Mouse (Mus musculus): ENCODE results near the gene Zmynd8. TPM values are rescaled to one million over a fixed set of nuclear protein-coding genes. Genes with fewer than 3 reads are reported as not detected.
A peak's percentile ranks its signal among the peaks of the same experiment; 100 is the strongest.

Gene Zmynd8
- total RNA-seq, 2 experiments from 2014 or later, result 182 to 188 TPM

DNA sequence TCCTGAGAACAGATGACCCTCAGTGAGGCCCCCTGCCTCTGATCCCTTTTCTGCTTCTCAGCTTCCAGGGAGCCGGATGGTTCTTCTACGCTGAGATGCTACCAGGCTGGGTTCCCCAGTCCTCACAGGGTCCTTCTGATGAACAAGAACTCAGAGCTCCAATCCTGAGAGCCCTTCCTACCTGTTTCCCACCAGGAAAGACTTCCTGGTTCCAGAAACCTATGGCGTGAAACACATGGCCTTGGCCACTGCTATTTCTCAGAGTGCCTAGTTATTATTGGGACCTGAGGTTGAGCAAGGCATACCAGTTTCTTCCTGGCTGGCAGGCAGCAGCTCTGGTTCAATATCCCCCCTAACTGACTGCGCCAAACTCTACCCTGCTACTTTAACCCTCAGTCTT, 3.1 kb downstream of the Zmynd8 start:
- intact Hi-C loops (cut with DNase I), result no loop called here
- Histone ChIP-seq H3K4me3 (no peak overlapping the region), H3K27ac (no peak overlapping the region)
- no peak for TF ChIP-seq CTCF (IDR thresholded peaks at IDR 0.05)
- no peak for DNase-seq (ENCODE audit: extremely low spot score in 1 of 2, low spot score in 2 of 2)

DNA sequence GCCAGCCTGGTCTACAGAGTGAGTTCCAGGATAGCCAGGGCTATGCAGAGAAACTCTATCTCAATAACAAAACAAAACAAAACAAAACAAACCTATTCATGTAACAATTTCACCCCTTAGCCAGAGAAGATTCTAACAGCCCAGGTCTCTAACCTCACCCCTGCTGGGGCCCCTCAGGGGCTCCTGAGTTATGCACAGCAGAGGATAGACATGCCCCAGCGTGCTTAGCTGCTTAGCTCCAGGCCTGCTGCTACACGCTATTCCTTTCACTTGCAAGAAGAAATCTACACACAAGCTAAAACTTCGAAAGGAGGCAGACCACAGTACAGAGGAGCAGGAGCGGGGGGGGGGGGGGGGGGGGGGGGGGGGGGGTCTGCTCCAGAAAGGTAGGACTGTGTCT, 4.3 kb downstream of the Zmynd8 start:
- no peak for DNase-seq (ENCODE audit: extremely low spot score in 1 of 2, low spot score in 2 of 2)
- intact Hi-C loops (cut with DNase I), result no loop called here
- no peak overlapping the region for H3K4me3 ChIP-seq
- no peak for TF ChIP-seq CTCF (IDR thresholded peaks at IDR 0.05)
- H3K27ac ChIP-seq, result no peak overlapping the region

DNA sequence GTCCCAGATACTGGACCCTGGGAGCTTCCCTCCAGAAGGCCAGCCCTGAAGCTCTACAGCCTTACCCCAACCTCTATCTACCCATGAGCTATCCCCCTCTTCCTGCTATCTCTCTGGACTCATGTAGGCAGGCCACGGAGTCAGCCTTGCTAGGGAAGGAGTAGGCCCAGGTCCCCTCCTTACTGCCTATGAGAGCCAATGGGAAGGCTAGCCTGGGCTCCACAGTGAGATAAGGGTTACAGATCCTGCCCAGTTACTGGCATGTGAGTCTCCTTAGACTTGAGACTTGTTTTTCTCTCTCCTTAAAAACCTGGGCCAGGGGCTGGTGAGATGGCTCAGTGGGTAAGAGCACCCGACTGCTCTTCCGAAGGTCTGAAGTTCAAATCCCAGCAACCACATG, 5.6 kb downstream of the Zmynd8 start:
- intact Hi-C loops (cut with DNase I), result no loop called here
- H3K4me3 ChIP-seq, result no peak overlapping the region
- no peak for DNase-seq (ENCODE audit: extremely low spot score in 1 of 2, low spot score in 2 of 2)

DNA sequence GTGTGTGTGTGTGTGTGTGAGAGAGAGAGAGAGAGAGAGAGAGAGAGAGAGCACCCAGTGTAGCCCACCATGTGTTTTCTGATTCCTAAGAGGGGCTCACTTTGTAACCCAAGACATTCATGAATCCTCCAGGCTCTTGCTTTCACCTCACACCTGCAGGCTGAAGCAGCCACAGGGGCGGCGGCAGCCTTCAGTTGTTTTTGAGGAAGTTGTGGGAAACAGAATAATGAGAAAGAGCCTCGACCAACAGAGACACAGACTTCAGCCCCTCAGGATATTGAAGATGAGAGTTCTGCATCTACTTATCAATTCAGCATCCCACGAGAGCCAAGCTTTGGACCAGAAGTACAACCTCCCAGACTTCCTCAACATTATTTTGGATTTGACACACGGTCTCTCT, 6.2 kb downstream of the Zmynd8 start:
- intact Hi-C loops (cut with DNase I), result no loop called here
- Histone ChIP-seq H3K4me3 (no peak overlapping the region), H3K27ac (no peak overlapping the region)
- no peak for TF ChIP-seq CTCF (IDR thresholded peaks at IDR 0.05)
- DNase-seq (ENCODE audit: extremely low spot score in 1 of 2, low spot score in 2 of 2), result no peak

More for the DNA sequence above, 5.6 kb downstream of the Zmynd8 start:
- no peak for TF ChIP-seq CTCF (IDR thresholded peaks at IDR 0.05)
- H3K27ac ChIP-seq, result no peak overlapping the region

DNA sequence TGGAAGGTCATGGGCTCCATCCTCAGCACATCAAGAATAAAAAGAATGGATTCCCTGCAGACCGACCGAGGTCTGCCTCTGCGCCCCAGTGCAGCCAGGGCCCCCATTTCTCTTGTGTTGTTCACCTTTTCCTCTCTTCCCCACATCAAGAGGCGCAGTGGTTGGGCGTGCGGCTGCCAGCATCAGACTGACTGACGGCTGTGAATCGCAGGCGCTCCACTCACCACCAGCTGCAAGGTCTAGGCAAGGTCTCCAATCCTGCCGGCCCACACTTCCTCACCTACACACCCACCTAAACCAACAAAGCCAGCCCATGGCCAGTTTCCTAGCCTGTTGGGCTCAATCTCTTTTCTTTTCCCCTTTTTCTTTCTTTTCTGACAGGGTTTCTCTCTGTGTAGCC, 8.4 kb downstream of the Zmynd8 start:
- no peak overlapping the region for H3K4me3 ChIP-seq
- no peak for DNase-seq (ENCODE audit: extremely low spot score in 1 of 2, low spot score in 2 of 2)
- TF ChIP-seq CTCF (IDR thresholded peaks at IDR 0.05), result no peak
- H3K27ac ChIP-seq, result no peak overlapping the region
- intact Hi-C loops (cut with DNase I), result no loop called here

DNA sequence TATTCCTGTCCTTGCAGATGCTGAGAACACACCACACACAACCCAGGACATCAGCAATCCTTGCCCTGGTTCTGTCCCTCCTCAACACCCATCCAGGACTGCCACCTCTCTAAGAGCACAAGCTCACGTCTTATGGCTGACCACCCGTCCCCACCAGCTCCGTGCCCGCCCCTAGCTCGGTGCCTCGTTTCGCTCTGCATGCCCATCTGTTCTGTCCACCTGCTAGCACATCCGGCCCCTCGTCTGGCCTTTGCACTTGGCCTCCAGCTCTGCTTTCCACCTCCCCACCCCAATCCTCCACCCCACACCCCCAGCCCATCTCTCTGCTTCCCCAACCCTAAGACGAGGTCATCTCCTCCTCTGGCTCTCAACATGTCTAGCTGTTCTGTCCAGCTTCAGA, 8.9 kb downstream of the Zmynd8 start:
- Histone ChIP-seq H3K4me3 (no peak overlapping the region), H3K27ac (no peak overlapping the region)
- TF ChIP-seq CTCF (IDR thresholded peaks at IDR 0.05), result no peak
- intact Hi-C loops (cut with DNase I), result no loop called here
- DNase-seq (ENCODE audit: extremely low spot score in 1 of 2, low spot score in 2 of 2), result no peak

DNA sequence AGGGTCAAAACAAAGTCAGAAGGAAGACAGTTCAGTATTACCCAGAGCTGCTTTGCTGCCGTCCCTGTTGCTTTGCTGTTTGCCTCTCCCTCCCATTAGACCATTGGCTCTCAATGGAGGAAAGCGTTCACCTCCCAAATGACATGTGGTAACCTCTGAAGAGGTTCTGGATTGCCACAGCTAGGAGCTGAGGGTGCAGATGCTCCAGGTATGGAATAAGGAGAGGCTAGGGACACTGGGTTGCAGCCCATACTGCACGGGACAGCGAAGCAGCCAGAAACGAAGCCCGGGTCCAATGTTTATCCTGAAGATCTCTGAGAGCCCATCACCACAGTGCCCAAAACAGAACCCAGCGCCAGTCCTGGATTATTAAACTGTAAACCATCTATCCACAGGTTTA, 9.6 kb downstream of the Zmynd8 start:
- no peak for DNase-seq (ENCODE audit: extremely low spot score in 1 of 2, low spot score in 2 of 2)
- intact Hi-C loops (cut with DNase I), result no loop called here
- no peak for TF ChIP-seq CTCF (IDR thresholded peaks at IDR 0.05)
- no peak overlapping the region for H3K4me3 ChIP-seq
- H3K27ac ChIP-seq, result 0 out of 2 replicates have a peak overlapping the region, but pooled peaks have one; percentile 50

DNA sequence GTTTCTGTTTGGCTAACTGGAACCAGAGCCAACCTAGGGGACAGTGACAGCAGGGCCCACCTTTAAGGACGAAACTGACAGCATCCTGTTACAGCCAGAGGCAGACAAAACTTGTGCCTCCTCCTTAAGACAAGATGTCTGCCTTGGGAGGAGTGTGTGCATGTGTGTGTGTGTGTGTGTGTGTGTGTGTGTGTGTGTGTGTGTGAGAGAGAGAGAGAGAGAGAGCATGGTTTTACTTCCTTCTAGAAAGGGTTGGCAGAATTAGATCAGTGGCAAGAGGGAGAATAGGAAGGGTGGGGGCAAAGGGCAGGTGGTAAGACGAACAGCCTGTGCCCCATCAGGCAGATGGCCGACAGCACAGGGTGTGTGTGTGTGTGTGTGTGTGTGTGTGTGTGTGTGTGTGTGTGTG, 10.0 kb downstream of the Zmynd8 start:
- DNase-seq (ENCODE audit: extremely low spot score in 1 of 2, low spot score in 2 of 2), result no peak
- Histone ChIP-seq H3K27ac (peak overlapping the region; percentile 100), H3K4me3 (no peak overlapping the region)
- no peak for TF ChIP-seq CTCF (IDR thresholded peaks at IDR 0.05)
- intact Hi-C loops (cut with DNase I), result no loop called here

DNA sequence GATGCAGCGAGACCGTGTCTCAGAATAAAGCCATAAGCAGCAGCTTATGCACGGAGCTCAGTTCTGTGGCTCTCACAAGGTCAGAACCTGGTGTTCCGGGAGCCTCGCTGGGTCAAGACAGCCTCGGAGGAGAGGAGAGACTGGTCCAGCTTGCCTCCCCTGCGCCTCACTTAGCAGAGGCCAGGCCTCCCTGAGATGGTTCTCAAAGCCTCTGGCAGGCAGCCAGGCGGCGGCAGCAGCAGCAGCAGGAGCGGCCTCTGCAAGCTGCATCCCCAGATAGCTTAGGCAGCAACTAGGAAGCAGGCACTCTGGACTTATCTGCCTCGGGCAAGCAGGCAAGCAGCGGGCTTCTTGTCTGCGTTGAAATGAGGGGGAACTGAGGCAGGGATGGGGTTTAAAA, 10.4 kb downstream of the Zmynd8 start:
- H3K4me3 ChIP-seq, result no peak overlapping the region
- TF ChIP-seq CTCF (IDR thresholded peaks at IDR 0.05), result no peak
- peak overlapping the region; percentile 100 for H3K27ac ChIP-seq
- DNase-seq (ENCODE audit: extremely low spot score in 1 of 2, low spot score in 2 of 2), result peak; percentile 72 to 77
- intact Hi-C loops (cut with DNase I), result no loop called here

DNA sequence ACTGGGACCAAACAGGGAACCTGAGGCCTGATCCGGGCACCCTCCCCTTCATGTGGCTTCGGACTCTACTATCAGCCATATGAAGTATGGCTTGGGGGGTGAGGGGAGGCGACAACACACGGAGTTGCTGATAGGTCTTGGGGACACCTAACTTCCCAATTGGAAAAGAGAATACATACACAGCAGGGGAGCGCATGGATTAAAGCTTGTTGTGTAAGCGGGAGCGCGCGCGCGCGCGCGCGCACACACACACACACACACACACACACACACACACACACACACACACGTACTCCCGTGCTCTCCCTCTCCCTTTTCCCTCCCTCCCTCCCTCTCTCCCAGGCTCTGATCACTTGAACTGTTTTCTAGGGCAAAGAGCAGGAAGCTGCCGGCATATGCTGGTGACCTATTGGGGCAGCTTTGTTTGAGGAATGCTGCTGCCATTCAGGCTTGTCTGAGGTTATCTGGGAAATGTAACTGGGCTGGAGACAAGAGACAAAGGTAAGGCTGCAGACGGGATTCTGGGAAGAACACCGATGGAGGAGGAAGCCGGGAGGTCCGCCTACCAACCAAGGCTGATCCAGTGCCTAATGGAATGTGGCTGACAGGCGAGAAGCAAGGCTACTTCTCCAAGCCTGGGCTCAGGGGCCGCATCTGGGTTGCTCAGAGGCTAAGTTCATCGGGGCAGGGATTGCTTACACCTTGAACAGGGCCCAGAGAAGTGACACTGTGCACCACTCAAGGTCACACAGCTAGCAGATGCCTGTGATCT, 11.8 kb downstream of the Zmynd8 start:
- no peak for DNase-seq (ENCODE audit: extremely low spot score in 1 of 2, low spot score in 2 of 2)
- intact Hi-C loops (cut with DNase I), result no loop called here
- peak overlapping the region; percentile 100 for H3K27ac ChIP-seq
- no peak overlapping the region for H3K4me3 ChIP-seq
- no peak for TF ChIP-seq CTCF (IDR thresholded peaks at IDR 0.05)

DNA sequence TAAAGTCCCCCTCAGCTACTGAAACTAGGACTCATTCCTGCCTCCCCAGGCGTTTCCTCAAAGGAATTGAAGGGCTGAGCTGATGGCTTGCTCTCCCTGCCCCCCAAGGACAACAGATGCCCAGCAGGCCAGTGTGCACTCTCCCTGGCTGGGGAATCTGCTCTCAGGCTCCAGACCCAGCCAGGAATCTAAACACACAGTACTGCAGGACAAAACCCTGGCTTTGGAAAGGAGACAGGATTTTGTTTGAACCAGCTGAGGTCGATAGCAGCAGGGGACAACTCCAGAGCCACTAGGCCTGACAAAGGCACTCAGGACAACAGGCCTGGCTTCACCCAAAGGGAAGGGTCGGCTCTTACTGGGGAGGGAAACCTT, 12.3 kb downstream of the Zmynd8 start:
- H3K4me3 ChIP-seq, result no peak overlapping the region
- intact Hi-C loops (cut with DNase I), result no loop called here
- no peak; the same call in 1 of the 2 replicates for TF ChIP-seq CTCF (IDR thresholded peaks at IDR 0.05)
- peak overlapping the region; percentile 100 for H3K27ac ChIP-seq
- no peak for DNase-seq (ENCODE audit: extremely low spot score in 1 of 2, low spot score in 2 of 2)

DNA sequence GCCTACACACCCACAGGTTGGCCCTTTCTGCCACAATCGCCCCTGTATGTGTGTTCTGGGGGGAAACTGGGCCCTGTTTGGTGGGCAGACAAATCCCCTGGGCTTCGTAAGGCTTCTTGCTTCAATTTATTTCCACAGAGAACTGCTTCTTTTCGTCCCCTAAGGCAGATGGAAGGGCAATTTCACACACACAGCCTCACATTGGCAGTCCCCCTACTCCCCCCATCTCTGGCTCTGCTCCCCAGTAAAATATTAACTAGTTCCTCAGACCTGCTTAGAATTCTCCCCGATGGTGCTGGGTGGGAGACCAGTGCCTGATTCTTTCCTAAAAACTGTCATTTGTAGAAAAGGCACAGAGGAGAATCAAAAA, 12.9 kb downstream of the Zmynd8 start:
- no peak for TF ChIP-seq CTCF (IDR thresholded peaks at IDR 0.05)
- H3K27ac ChIP-seq, result peak overlapping the region; percentile 100
- no peak for DNase-seq (ENCODE audit: extremely low spot score in 1 of 2, low spot score in 2 of 2)
- intact Hi-C loops (cut with DNase I), result loop anchor here (2.0 kb wide), 1 partner anchor 29 kb away; no protein-coding TSS in a partner anchor
- no peak overlapping the region for H3K4me3 ChIP-seq

Data from left cerebral cortex, adult 2 months (tissue).